Mouse (Mus musculus): Measurements from ENCODE around the gene Fthl17b. TPM values are rescaled to one million over a fixed set of nuclear protein-coding genes. Genes with fewer than 3 reads are reported as not detected.

Fthl17b gene
- not detected for polyA plus RNA-seq (2014; fragmentation: Illumina TruSeq; extraction: RNeasy Lipid Tissue Mini Kit (QIAGEN cat#74804); ENCODE audit: low read depth, low replicate concordance)

GRCm38 (mm10) chrX:8962875-8963274 is at the start of gene Fthl17b:
Gene Fthl17b, minus strand, starts transcription at chrX:8962975.

GRCm38 (mm10) chrX:8986655-8987054 is 23.9 kb upstream of the Fthl17b start, which contains the start of gene Fthl17d:
Gene Fthl17d, minus strand, starts transcription at chrX:8986755.

GRCm38 (mm10) chrX:8976459-8976858 is 13.7 kb upstream of the Fthl17b start, which contains the start of gene Fthl17c:
Gene Fthl17c, minus strand, starts transcription at chrX:8976559.

Other genes starting within 250 kb of the Fthl17b start
- gene Ssx9, start 214.5 kb downstream of the Fthl17b start, polyA plus RNA-seq (2014; fragmentation: Illumina TruSeq; extraction: RNeasy Lipid Tissue Mini Kit (QIAGEN cat#74804); ENCODE audit: low read depth, low replicate concordance) = not detected
- not detected for gene Ssxb5, start 159.3 kb downstream of the Fthl17b start, polyA plus RNA-seq (2014; fragmentation: Illumina TruSeq; extraction: RNeasy Lipid Tissue Mini Kit (QIAGEN cat#74804); ENCODE audit: low read depth, low replicate concordance)
- gene Gm6592, start 119.0 kb downstream of the Fthl17b start, polyA plus RNA-seq (2014; fragmentation: Illumina TruSeq; extraction: RNeasy Lipid Tissue Mini Kit (QIAGEN cat#74804); ENCODE audit: low read depth, low replicate concordance) = not detected
- not detected for gene Gm5751, start 88.7 kb downstream of the Fthl17b start, polyA plus RNA-seq (2014; fragmentation: Illumina TruSeq; extraction: RNeasy Lipid Tissue Mini Kit (QIAGEN cat#74804); ENCODE audit: low read depth, low replicate concordance)
- gene B630019K06Rik, start 70.6 kb downstream of the Fthl17b start, polyA plus RNA-seq (2014; fragmentation: Illumina TruSeq; extraction: RNeasy Lipid Tissue Mini Kit (QIAGEN cat#74804); ENCODE audit: low read depth, low replicate concordance) = 2.0 TPM
- gene Fthl17c, start 13.6 kb upstream of the Fthl17b start, polyA plus RNA-seq (2014; fragmentation: Illumina TruSeq; extraction: RNeasy Lipid Tissue Mini Kit (QIAGEN cat#74804); ENCODE audit: low read depth, low replicate concordance) = not detected
- gene Fthl17d, start 23.8 kb upstream of the Fthl17b start, polyA plus RNA-seq (2014; fragmentation: Illumina TruSeq; extraction: RNeasy Lipid Tissue Mini Kit (QIAGEN cat#74804); ENCODE audit: low read depth, low replicate concordance) = not detected
- gene Fthl17e, start 70.5 kb upstream of the Fthl17b start, polyA plus RNA-seq (2014; fragmentation: Illumina TruSeq; extraction: RNeasy Lipid Tissue Mini Kit (QIAGEN cat#74804); ENCODE audit: low read depth, low replicate concordance) = not detected
- not detected for gene Fthl17f, start 100.0 kb upstream of the Fthl17b start, polyA plus RNA-seq (2014; fragmentation: Illumina TruSeq; extraction: RNeasy Lipid Tissue Mini Kit (QIAGEN cat#74804); ENCODE audit: low read depth, low replicate concordance)
- 0.22 TPM for gene 4930402K13Rik, start 141.6 kb upstream of the Fthl17b start, polyA plus RNA-seq (2014; fragmentation: Illumina TruSeq; extraction: RNeasy Lipid Tissue Mini Kit (QIAGEN cat#74804); ENCODE audit: low read depth, low replicate concordance)
- 1.4 TPM for gene Lancl3, start 236.9 kb upstream of the Fthl17b start, polyA plus RNA-seq (2014; fragmentation: Illumina TruSeq; extraction: RNeasy Lipid Tissue Mini Kit (QIAGEN cat#74804); ENCODE audit: low read depth, low replicate concordance)

All from adipose tissue, adult 10 weeks (tissue).